Mouse (Mus musculus): ENCODE data around the gene Filip1.

Filip1 gene

GRCm38 (mm10) chr9:79912971-79913370 lies 99.7 kb downstream of the Filip1 start:
- no peak for DNase-seq (ENCODE audit: low read depth, low spot score)

- DNase-seq (ENCODE audit: low read depth, low spot score): no peak
Measured at GRCm38 (mm10) chr9:79910166-79910565, 102.5 kb downstream of the Filip1 start.

DNA sequence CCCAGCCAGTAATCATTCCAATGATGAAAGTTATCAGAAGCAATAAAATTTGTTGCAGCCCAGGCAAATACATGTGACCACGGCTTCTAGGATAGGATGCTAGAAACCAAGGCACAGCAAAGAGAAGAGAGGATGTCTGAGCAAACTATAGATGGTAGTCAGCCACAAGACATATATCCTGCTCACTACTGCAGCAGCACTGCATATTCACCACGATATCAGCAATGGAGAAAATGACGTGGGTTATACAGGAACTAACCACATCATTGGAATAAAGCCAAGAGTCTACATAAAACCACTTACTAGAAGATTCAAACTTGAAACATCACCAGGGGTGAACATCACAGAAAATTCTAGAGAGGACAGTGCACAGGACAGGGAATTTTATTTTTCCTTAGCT lies 113.8 kb downstream of the Filip1 start:
- no peak for DNase-seq (ENCODE audit: low read depth, low spot score)

DNA sequence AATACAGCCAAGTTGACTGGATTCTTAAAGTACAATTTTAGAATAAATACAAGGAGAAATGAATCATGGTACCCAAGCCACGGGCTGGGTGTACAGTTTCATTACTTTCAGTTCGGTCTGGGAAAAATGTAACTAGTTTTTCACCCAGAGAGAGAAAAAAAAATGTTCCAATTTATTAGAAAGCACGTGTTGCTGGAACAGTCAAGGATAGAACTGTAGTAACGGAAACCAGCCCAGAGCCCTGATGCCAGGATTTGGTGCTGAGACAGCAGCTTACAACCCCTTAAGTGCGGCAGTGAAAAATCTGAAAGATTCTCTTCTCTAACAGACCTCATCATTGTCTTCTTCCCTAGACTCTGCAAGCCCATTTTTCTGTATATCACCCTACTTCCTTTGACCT lies 118.0 kb downstream of the Filip1 start:
- no peak for DNase-seq (ENCODE audit: low read depth, low spot score)

DNA sequence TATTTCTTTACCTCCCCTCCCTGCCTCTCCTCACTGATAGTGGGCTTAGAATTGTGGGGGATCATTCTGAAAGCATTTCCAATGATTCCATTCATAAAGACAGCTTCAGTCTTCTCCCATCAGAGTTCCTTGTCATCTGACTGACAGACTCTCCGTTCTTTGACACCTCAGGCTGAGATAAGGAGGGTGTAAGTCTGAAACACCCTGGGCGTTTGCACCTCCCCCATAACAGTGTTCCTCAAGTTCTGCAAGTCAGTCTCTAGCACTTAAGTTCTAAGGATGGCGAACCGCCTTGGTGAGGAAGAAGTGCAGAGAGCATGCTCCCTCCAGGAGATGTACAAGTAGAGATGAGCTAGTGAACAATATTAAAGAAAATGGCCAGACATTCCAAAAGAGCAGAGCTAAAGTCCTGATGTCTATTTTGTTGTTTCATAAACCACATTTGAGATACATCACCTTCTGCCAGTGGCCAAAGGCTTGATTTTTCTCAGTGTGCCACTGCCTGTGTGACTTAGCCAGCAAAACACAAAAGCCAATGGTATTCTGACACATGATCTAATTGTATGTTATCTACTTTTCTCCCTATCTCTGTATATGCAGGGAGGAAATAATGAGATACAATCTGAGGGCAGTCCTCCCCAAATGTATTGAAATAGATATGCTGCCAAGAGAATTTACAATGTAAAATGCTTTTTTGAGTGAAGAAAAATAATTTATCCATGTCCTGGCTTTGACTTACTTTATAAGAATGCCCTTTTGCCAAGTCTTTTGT lies 118.6 kb downstream of the Filip1 start:
- DNase-seq (ENCODE audit: low read depth, low spot score): no peak

DNA sequence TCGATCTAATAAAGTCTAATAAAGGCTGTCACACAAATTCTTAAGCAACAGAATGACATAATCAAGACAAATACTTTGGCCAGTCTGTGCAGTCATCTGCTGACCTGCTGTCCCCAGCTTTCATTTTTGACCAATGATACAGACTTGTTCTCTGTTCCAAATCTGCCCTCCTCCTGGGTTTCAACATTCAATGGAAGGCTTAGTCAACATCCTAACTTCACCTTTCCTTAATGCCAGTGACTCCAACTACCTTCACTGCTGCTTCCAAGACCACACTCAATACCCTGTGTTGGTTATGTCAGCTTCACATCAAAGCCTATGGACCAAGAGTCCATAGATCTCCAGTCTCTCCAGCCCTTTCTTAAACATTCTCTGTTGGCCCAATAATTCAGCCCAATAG lies 120.5 kb downstream of the Filip1 start:
- DNase-seq (ENCODE audit: low read depth, low spot score): no peak

GRCm38 (mm10) chr9:79890488-79890887 lies 122.2 kb downstream of the Filip1 start:
- DNase-seq (ENCODE audit: low read depth, low spot score): no peak

- no peak for DNase-seq (ENCODE audit: low read depth, low spot score)
Measured at GRCm38 (mm10) chr9:79889132-79889531, 123.5 kb downstream of the Filip1 start.

DNA sequence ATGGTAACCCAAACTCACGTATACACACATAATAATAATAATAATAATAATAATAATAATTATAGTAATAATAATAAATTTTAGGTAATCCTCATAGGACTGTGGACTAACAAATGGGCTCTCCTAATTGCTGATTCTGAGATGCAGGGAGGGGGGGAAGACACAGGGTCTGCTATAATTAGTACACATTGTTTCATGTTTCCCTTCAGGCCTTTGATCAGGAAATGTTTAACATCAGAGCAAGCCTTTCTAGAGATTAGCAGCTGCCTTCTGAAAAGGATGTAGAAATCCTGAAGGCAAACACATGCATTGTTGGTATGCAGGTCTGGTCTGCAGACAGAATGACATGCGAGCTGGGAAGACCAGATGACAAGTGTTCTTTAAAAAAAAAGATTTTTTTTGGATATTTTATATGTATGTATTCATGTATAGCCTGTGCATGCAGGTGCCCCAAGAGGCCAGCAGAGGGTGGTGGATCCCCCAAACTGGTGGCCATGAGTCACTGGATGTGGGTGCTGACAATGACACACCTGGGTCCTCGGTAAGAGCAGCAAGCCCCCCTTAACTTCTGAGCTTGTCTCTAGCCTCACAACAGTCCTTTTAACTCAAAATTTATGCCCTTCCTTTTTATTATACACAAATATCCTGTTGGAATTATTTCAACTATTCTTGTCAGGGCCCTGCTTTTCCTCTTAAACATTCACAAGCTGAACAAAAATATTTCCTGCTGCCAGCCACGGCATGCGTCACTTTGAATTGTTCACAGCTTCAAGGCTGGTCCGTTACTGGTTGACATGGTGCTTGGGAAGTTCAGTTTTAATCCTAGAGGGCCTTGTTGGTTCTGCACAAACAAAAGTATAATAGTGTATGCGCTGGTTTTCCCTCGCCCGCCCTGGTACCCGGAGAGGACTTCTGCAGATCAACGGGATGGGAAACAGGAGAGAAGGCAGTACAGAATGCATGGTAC lies 127.1 kb downstream of the Filip1 start:
- DNase-seq (ENCODE audit: low read depth, low spot score): no peak

GRCm38 (mm10) chr9:79883139-79883538 lies 129.5 kb downstream of the Filip1 start:
- no peak for DNase-seq (ENCODE audit: low read depth, low spot score)

GRCm38 (mm10) chr9:79880031-79880430 lies 132.6 kb downstream of the Filip1 start:
- DNase-seq (ENCODE audit: low read depth, low spot score): no peak

DNA sequence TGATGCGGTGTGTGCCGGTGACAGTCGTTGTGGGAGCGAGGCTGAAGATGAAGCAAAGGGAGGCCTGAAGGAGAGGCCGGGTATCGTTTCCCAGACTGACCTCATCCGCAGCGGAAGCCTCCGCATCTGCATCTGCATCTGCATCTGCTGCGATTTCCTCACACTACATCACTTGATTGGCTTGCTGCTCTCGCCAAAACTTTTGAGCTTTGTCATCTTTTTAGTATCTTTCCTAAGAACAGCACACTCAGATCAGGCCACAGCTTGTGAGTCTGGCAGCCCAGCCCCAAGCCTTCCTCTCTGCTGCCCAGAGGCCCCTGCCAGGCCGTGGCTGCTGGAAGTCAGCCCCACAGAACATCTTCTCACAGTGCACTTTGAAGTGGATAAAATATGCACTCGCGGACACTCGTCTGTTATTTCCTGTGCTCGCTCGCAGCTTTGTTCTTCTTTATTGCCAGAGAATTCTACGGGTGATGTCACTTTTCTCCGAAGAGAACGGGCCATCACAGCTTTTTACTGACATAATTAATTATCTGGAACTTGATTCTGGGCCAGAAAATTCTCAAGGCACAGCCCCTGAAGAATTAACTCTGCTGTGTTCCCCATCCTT lies 137.0 kb downstream of the Filip1 start:
- DNase-seq (ENCODE audit: low read depth, low spot score): no peak

DNA sequence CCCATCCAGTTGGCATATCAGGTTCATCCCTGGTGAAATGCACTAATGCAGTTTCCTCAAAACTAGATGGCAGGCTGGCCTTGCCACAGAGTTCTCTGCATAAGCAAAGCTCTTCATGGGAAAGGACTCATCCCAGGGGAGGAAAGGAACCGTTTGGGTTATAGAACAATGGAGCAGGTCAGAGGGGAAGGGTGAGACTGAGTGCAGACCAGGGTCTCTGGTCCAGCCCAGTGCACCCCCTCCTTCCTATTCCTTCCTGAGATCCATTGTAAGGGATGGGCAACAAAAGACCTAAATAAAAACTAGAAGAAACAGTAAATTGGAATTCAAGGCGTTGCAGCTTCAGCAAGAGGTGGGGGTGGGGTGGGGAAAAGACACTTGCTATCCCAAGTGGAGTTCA lies 140.1 kb downstream of the Filip1 start:
- DNase-seq (ENCODE audit: low read depth, low spot score): no peak

DNA sequence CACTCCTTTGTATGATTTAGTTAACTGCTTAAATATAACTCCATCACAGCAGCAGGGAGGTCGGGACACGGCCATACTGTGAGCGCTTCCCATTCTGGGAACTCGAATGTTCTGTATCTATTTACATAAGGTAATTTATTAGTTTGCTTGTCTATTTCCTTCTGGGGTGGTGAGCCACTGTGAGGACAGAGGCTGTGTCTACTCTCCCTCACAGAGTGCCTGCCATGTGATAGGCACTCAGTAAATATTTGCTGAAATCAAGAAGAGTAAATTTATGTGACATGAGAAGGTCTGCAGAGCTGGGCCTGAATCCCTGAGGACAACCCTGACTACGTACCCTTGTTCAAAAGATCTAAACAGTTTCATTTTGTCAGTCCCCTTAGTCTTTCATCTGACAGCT lies 143.1 kb downstream of the Filip1 start:
- DNase-seq (ENCODE audit: low read depth, low spot score): no peak

- no peak for DNase-seq (ENCODE audit: low read depth, low spot score)
Measured at GRCm38 (mm10) chr9:79865998-79866397, 146.7 kb downstream of the Filip1 start.

- no peak for DNase-seq (ENCODE audit: low read depth, low spot score)
Measured at GRCm38 (mm10) chr9:79862544-79862943, 150.1 kb downstream of the Filip1 start.

GRCm38 (mm10) chr9:79847099-79847498 lies 165.6 kb downstream of the Filip1 start:
- DNase-seq (ENCODE audit: low read depth, low spot score): no peak

GRCm38 (mm10) chr9:79842615-79843014 lies 170.0 kb downstream of the Filip1 start:
- DNase-seq (ENCODE audit: low read depth, low spot score): no peak

GRCm38 (mm10) chr9:79842028-79842427 lies 170.6 kb downstream of the Filip1 start:
- DNase-seq (ENCODE audit: low read depth, low spot score): no peak

GRCm38 (mm10) chr9:79831294-79831693 lies 181.4 kb downstream of the Filip1 start:
- DNase-seq (ENCODE audit: low read depth, low spot score): no peak

DNA sequence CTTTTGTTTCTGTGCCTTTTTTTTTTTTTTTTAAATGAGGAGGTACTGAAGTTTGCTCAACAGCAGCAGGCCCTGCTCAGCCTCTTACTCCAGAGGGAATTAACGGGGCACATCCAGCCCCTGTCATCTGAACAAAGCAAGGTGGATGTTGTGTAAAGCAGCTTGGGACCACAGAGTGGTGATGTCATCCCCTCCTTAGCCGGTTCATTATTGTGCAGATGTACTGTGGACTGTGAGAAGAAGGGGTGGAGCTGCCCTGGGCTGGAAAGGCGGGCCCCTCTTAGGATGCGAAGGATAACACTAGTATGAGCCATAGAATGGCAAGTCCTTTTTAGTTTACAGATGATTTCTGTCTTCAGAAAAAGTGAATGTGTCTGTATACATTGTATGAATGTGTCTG lies 181.8 kb downstream of the Filip1 start:
- DNase-seq (ENCODE audit: low read depth, low spot score): peak; percentile 26

All from WW6 (cell line).